Mouse (Mus musculus) stomach, postnatal 0 days (tissue): ENCODE measurements around the gene Drc1.

Experiments
- CTCF ChIP-seq: IDR thresholded peaks from 2 replicates; pipeline ENCODE4 v1.5.1; 2016; ENCODE audit warnings: antibody characterized with exemption, low read depth, mild to moderate bottlenecking, moderate library complexity
- EP300 ChIP-seq: optimal IDR thresholded peaks from 2 replicates; pipeline ENCODE3; 2016; ENCODE audit warnings: antibody characterized with exemption

DNA sequence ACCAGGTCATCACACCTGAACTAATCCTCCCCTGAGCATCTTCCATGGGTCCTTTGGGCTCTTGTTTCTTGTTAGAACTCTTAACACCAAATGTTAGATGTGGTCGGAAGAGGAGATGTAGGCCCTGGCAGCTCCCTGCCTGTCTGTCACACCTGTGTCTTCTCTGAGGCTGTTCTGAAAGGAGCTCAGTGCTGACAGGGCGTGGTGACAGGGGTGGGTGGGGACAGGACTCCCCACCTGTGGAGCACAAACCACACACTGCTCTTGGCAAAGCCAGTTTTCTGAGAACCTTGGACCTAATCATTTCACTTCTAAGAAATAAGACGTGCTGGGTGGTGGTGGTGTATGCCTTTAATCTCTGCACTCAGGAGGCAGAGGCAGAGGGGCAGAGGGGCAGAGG lies 72.4 kb downstream of the Drc1 start:
- no peak for TF ChIP-seq CTCF
- TF ChIP-seq EP300: no peak
